Mouse (Mus musculus) mesoderm, embryonic 11.5 days (tissue): ENCODE measurements around the gene Klf13.

Experiments used
- DNase-seq: peaks from one replicate; pipeline ENCODE4 v3.0.0-alpha.2; 2012; ENCODE audit warnings: low read depth, low spot score

Gene Klf13

DNA sequence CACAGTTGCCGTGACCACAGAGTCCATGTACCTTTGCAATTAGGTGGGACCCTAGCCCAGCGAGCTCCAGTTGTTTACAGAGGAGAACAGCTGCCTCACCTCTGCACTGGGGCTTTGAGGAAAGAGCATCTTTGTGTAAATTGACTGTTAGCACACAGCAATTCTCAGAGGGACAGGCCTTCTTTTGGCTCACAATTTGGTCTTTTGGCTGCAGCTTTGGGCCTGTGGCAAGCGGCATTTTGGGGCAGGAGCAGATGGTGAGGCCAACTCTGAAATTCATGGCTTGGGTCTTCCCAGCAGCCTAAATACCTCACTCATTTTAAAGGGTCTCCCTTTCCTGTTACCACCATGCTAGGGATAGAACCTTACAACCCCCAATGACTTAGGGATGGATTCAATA is 10.5 kb upstream of the Klf13 start:
- DNase-seq: no peak

GRCm38 (mm10) chr7:63947514-63948487 is 9.1 kb upstream of the Klf13 start:
- no peak for DNase-seq

- no peak for DNase-seq
These were observed 5.2 kb upstream of the Klf13 start for GRCm38 (mm10) chr7:63943946-63944345.

DNA sequence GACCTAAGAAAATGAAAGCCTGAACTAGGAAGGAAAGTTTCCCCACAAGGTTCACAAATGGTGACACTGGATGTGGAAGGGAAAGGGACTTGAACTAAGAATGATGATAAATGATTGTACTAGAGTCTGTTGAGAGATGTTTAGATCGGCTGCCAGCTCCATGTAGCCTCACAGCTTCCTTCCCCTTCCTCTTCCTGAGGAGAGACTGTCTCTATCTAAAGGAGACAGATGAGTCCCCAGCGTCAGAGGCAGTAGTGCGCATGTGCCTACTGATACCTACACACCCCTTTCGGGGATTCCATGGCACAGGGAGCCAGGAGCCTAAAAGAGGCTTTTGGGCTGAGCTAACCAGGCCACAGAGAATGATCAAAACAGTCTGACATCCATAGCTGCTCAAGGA is 2.8 kb upstream of the Klf13 start:
- no peak for DNase-seq

GRCm38 (mm10) chr7:63941050-63941449 is 2.3 kb upstream of the Klf13 start:
- no peak for DNase-seq

GRCm38 (mm10) chr7:63940321-63940720 is 1.6 kb upstream of the Klf13 start:
- DNase-seq: no peak

DNA sequence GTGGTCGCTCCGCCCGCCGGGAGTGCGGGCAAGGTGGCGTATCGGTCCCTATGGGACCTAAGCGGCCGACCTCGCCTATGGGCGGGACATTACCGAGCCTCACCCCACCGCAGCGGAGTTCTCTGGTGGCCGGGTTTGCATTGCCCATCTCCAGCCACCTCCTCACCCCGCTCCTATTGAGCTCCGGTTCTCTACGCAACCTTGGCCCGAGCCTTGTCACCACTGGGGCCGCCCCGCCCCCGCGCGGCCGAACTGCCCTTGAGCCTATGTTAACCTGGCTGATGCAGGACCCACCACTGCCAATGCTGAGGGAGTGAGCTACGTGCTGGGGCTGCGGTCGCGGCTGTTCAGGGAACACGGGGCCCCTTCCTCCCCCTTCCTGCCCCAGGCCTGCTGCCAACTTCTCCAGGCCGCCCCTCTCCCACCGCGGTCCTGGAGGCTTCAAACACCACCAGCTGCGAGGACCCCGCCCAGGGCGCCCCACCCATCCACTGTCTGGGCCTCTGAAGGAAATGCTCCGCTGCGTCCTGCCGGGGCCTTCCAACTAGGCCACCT is 759 bp upstream of the Klf13 start:
- no peak for DNase-seq

DNA sequence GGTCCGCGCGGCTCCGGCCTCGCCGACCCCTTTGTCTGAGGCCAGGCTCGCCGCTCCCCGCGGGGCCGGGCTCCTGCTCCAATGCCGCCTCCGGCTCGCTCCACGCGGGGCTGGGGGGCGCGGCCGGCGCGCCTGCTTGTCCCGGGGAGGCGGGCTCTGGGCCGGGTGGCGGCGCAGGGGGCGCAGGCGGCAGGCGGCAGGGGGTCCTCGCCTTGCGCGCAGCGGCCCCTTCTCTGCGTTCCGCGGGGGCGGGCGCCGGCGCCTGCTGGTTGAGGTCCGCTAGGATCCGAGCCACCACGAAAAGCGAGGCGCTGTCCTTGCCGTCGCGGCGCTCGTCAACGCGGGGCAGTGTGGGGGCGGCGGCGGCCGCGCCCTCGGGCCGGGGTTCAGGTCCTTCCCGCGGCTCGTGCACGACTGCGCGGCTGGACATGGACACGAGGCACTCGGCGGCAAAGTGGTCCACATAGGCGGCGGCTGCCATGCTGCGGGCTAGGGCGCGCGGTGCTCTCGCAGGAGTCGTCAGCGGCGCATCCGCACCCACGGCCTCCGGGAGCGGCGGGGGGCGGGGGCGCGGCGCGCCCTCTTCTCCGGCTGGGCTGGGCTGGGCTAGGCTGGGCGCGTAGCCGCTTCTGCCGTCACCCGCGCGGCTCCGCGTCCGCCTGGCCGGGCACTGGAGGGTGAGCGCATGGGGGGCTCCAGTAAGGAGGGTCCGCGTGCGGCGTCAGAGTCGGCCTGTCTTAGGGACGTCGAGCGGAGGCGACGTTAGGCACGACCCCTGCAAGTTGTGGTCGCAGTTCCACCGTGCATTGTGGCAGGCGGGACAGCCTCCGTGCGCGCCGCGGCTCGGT is 425 bp downstream of the Klf13 start:
- DNase-seq: no peak

DNA sequence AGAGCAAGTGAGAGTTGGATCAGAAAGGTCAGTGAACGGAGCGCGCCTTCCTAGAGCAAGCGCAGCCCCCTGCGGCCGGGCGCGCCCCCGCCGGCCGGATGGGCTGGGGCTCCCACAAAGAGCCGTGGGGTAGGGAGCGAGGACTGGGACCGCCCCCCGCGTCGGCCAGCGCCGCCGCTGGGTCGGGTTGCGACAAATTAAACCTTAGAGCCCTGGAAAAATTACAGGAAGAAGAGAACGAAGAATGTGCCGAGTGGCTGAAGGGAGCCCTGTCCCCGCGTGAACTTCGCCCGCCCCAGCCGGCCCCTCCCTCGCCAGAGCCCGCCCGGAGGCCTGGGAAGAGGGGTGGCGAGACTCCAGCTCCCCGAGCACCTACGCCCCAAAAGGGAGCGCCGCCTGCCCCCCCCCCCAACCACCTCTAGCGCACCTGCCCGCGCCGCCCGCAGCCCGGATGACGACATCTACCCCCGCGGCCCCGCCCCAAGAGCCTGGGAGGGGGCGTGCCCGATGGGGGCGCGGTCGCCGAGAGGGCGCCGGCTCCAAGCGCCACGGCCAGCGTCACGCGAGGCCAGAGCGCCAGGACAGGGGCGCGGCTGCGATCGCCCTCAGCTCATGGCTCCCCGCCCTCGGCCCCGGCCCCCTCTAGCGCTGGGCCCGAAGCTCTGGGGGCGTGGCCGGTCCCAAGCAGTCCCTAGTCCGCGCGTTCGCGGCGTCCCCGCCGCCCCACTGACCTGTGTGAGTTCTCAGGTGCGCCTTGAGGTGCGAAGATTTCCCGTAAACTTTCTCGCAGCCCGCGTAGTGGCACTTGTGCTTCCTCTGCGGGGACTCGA is 1.3 kb downstream of the Klf13 start:
- peak; percentile 82 for DNase-seq

DNA sequence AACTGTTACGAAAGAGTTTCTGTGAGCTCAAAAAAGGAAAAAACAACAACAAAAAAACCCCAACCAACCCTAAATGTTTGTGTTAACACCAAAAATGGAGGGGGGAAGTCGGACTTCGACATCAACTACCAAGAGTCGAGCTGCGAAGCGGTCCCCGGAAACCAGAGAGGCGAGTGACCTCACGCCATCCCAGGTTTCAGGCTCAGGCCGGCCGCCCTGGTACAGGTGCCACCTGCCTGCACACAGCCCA is 1.8 kb downstream of the Klf13 start:
- DNase-seq: no peak

- DNase-seq: peak; percentile 63
These were observed 2.3 kb downstream of the Klf13 start for GRCm38 (mm10) chr7:63936188-63936985.

DNA sequence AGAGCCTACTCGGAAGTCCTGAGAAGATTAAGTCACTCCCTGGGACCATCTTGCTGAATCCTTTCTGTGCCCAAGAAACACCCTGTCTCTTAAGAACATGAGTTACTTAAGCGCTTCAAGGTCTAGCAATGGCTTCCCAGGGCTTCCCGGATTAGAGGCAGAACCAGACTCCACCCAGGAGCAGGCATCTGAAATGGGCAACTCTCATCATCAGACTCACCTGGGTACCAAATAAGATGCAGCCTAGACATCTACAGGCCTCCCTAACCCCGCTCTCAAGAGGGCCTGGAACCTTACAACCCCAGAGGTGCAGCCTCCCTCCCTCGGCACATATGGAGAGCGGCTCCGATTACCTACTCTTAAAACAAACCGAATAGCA is 2.9 kb downstream of the Klf13 start:
- no peak for DNase-seq

GRCm38 (mm10) chr7:63934530-63934929 is 4.2 kb downstream of the Klf13 start:
- no peak for DNase-seq

DNA sequence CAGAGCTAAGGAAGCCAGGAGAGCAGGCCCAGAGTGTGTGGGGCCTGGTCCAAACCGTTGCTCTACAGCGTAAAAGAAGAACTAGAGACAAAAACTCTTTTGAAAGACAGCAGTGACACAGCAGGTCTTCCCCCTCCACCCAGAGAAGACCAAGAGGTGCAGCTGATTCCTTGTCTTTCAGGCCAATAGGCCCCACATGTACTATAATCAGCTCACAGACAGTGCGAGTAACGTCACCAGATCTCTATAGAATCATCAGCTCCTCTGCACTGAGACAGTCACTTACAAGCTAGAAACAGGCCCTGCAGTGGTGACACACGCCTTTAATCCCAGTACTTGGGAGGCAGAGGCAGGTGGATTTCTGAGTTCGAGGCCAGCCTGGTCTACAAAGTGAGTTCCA is 4.8 kb downstream of the Klf13 start:
- DNase-seq: no peak

- DNase-seq: no peak
These were observed 6.3 kb downstream of the Klf13 start for GRCm38 (mm10) chr7:63932461-63932860.

- DNase-seq: no peak
These were observed 7.9 kb downstream of the Klf13 start for GRCm38 (mm10) chr7:63930766-63931165.

DNA sequence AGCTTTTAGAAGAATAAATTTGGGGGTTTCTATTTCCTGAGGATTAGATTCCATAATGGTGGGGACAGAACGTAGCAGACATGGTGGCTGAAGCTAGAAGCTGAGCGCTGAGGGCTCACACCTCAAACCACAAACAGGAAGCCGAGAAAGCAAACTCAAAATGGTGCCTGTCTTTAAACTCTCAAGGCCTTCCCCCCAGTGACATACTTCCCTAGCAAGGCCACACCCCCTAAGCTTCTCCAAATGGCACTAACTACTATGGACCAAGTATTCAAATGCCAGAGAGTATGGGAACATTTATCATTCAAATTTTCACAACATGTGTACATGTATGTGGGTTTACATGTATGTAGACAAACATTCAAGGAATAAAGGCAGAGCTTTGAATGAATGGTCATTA is 8.6 kb downstream of the Klf13 start:
- no peak for DNase-seq

- no peak for DNase-seq
These were observed 9.6 kb downstream of the Klf13 start for GRCm38 (mm10) chr7:63929080-63929479.

DNA sequence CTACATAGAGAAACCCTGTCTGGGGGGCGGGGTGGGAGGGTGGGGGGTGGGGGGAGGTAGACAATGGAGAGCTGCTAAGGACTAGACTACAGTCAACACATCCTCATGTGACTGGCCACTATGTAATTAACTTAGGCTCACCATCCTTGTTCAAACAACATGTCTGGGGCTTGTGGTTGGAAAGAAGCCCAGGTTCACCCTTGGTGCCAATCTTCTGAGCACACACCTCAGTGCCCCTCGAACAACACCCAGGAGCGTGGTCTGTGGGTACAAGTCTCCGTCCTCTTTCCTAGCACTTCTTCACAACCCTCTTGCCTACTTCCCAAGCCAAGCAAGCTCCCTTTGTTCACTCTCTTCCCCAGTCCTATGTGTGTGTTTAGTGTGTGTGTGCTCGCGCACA is 11.6 kb downstream of the Klf13 start:
- DNase-seq: no peak

GRCm38 (mm10) chr7:63926492-63926891 is 12.2 kb downstream of the Klf13 start:
- DNase-seq: no peak
